Mouse (Mus musculus): ENCODE data around the gene Denr.

DNA sequence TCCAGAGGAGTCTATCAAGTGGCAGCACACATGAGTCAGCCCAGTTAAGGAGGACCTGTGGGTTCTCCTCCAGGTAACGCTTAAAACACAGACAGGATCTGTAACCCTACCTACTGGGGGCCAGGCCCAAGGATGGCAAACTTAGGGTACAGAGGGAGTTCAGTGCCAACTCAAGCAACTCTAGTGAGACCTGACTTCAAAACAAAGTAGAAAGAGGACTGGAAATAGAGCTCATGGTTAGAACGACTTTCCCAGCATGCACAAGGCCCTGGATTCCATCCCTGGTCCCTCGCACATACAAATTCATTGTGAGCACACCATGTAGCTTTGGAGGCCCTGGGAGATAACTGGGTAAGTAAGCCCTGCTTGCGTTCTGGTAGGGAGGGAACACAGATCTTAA, 63.6 kb downstream of the Denr start:
- no peak for TF ChIP-seq EP300 (IDR thresholded peaks at IDR 0.05)
- TF ChIP-seq CTCF (IDR thresholded peaks at IDR 0.05) = no peak
